Mouse (Mus musculus) heart, postnatal 14 days (tissue): Measurements from ENCODE around the gene Ranbp17. TPM values are rescaled to one million over a fixed set of nuclear protein-coding genes. Genes with fewer than 3 reads are reported as not detected.

ENCODE experiments used
- DNase-seq, 2 experiments: peaks; one replicate each; pipeline ENCODE4 v3.0.0; 2021 to 2022
- intact Hi-C: fragments of 180-260 bp; cut with DNase I; formaldehyde crosslinking; loops from one replicate; pipeline ENCODE4 v1.15.1; 2025
- total RNA-seq, 2 experiments: library from RNA; stranded (reverse); gene quantifications; 2 replicates each; pipeline ENCODE4 v1.2.3; 2021

Ranbp17 gene
- total RNA-seq, 2 experiments from 2014 or later: 1.1 to 1.6 TPM

DNA sequence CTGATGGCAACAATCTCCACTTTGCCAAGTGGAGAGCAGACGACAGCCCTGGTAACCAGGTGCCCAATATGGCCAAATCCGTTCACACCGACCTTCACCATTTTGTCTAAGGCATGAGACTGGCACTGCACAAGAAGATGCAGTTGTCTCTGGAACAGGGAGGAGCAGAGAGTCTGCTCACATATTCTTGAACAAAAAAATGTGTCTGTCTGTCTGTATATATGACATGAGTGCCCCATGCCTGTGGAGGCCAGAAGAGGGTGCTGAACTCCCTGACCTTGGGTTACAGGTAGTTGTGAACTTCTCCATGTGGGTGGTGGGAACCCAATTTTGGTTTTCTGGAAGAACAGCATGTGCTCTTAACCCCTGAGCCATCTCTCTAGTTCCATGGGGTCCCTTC is 236.9 kb downstream of the Ranbp17 start, which contains the start of gene Gm12117:
Gm12117 (minus strand) TSS at position 101 of the 400 bp plus-strand sequence.
- intact Hi-C loops: no loop called here
- no peak for DNase-seq

DNA sequence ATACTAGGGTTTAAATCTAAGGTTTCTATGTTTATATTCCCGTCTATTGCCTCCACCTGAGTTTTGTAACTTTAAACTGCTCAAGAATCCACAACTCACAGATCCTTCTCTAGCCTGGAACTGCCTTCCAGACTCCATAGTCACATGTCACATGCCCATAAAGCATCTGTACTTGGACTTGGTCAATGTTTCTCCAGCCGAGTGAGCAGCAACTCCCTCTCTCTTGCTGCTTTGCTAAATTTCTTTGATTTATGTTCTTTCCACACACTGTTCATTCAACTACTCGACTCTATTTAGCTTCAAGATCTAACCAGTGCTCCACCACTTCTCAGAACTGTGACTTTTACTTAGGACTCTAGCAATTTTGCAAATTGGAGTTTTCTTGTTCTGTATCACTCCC is 238.7 kb downstream of the Ranbp17 start:
- no peak for DNase-seq
- intact Hi-C loops: no loop called here

DNA sequence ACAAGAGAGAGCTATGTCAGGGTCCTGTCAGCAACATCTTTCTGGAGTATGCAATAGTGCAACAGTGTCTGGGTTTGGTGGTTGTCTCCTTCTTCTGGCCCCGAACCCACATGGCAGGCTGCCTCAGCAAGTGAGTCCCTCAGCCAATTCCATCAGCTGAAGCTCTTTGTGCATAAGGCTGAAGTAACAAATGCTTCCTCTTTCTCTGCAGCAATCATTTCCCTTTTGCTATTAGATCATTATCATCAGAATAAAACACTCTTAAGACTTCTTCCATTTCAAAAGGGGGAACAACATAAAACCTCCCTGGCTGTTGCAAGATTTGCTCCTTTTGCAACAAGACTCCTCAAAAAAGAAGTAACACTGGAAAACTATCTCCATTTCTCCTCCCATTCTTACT is 239.3 kb downstream of the Ranbp17 start:
- no peak for DNase-seq
- intact Hi-C loops: no loop called here

DNA sequence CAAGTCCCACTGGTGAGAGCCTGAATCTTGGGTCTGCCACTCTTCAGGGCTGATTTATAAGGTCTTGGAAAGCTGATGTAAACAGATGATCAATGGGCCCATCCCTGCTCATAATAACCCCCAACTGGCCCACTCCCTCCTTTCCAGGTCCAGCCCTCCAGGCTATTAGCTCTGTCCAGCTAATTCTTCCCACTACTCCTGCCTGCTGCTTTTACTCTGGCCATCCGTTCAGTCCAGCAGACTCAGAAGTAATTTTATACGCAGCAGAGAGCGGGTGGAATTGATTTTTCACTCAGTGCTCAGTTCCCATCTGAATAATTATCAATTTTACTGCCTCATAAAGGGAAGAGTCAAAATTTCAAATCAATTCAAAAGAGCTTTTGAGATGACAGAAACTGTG is 273.3 kb downstream of the Ranbp17 start:
- DNase-seq: no peak
- intact Hi-C loops: no loop called here

DNA sequence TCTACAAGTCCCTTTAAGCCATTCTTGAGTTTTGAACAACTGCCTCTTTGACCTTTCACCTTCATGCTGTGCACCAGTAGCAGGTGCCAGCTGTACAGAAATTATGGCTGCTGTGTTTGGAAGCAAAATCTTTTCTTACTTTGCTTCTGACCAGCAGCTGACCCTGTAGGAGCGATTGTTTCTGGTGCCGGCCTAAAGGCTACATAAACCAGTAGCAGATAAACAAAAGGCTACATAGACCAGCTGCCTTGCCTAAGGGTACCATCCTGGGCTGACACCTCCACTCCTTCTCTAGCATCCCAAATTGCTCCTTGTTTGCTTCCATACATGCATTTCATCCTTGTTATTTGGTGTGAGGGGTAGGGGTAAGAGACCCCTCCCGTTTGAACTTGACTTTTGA is 279.4 kb downstream of the Ranbp17 start:
- intact Hi-C loops: no loop called here
- no peak for DNase-seq

DNA sequence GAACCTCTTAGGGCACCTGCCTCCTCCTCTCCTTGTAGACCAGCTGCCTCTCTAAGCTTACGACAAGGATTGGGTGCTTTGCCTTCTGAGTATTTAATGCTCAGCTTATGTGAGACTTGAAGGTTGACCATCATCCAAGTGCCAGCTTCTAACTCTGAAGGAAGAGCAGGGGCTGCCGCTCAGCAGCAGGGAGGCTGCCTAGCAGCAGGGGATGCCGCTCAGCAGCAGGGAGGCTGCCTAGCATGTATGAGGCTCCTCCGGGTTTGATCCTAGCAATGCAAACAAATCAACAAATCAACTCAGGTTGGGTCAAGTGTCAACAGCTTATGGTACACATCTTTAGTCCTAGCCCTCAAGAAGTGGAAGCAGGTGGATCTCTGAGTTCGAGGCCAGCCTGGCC is 281.5 kb downstream of the Ranbp17 start:
- DNase-seq: no peak
- intact Hi-C loops: no loop called here

DNA sequence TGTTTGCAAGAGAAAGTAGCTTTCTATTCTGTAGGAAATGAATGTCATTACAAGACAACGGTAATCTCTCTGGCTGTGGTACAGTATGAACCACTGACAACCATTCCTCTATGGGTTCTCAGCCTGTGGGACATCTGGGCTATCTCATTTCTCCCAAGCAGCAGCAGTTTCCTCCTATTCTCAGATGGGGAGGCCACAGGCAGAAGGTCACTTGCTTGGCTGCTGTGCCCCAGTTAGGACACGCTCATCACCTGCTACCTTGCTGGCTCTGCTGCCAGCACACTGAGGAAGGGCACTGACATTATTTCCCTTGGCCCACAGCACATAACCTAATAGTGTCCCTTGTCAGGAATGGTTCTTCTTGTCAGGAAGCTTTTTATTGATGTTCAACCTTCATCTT is 285.4 kb downstream of the Ranbp17 start:
- intact Hi-C loops: no loop called here
- no peak for DNase-seq

DNA sequence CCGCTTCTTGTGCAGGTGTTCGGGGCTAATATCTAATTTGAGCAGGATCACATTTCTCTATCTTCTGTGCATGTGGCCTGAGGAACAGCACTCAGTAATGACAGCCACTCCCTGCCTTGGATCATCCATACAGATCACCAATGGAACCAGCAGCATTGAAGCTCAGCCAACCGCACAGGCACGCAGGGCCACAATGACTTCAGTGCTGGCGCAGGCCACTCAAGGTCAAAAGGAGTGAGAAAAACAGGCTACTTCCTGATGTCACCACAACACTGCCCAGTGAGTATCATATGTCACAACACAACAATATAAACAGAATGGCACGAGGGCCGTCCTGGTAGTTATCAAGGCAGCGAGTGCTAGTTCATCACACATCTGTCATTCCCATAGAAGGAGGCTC is 287.0 kb downstream of the Ranbp17 start:
- DNase-seq: no peak
- intact Hi-C loops: no loop called here

DNA sequence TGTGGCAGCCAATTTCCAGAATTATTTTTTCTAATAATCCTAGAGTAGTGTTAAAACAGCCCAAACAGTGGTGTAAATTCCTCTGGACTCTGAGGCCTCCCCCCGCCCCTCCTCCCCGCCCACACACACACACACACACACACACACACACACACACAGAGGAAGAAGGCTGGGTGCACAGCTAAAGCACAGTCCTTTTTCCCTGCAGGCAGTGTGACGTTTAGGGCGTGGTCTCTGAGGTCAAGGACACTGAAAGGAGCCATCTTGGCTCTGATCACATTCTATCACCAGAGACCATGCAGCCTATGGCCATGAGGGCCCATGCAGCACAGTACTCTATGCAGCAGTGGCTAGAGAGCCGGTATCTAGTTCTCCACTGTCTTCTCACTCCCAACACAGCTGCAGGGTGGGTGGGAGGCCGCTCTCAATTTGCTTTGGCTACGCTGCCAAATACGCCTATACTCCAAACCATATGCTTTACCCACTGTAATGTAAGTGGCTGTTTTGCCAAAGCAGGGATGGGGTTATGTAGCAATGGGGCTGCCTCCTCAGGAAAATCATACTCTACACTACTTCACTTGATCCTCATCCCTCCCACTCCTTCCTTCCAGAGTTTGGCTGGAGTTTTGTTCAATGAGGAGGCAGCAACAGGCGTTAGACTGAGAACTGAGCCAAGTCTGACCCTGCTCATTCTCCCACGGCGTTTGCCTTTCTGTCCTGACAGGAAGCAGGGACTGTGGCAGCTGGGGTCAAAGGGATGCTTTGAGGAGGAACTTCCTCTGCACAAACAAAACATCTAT is 291.8 kb downstream of the Ranbp17 start:
- intact Hi-C loops: no loop called here
- no peak for DNase-seq

DNA sequence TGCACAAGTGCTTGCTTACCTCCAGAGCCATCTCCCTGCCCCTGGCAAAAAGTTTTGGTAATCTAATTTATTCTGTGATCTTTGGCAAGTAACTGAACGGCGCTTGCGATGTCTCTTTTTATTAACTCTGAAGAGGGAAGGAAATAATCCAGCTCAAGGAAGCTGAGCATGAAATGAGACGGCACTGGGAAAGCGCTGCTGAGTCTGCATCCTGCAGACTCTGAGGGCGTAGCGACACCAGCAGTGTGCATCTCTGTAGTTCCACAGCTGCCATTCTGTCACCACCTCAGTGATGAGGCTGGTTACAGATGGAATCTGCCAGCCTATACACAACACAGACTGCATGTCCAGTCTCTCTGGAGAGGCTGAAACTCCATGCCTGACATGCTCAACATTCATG is 292.8 kb downstream of the Ranbp17 start:
- intact Hi-C loops: no loop called here
- DNase-seq: no peak

DNA sequence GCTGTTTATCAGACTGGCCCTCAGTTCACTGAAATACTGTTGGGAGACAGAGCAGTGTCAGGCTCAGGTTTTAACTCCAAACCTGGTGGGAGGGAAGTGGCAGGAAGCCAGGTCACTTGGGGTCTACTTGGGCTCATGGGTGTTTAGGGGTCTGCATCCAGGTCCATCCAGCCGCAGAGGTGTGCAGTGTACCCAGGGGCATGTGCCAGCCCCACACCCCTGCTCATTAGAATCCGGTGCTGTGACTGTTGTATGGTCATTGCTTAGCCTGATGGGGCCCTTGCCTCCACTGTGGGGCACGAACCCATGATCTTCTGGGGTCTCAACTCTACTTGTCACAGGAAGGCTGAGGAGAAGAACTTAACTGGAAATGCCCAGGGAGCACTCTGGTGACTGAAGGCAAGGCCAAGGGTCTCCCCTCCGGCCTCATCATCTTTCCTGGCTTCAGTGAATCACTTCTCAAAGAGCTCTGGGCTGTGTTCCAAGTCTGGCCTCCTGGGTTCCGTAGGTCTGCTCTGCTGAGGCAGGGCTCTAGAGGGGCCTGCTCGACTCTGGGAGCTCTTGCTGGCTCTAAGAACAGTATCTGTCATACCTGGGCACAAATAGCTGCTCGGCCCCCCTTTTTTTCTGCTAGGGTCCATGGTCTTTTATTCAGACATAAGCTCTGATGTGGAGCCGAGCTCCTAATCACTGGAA is 296.0 kb downstream of the Ranbp17 start:
- peak in 1 of 2 experiments; percentile 32 for DNase-seq
- intact Hi-C loops: no loop called here

DNA sequence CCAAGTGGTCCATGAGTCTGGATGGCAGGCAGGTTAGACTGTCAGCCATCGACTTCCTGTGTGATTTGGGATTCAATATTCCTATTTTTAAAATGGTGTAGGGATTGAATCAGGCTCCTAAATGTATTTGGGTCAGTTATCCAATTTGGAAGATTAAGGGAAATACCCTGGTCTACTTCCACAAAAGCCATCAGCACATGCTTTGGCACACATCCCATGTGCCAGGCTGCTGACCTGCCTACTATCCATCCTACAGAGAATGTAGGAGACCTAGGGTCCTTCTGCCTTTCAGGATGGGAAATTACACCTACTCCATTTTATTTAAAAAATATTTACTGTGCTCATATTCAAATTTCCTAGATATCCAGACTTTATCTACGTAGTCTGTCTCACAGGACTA is 306.1 kb downstream of the Ranbp17 start:
- no peak for DNase-seq
- intact Hi-C loops: no loop called here

DNA sequence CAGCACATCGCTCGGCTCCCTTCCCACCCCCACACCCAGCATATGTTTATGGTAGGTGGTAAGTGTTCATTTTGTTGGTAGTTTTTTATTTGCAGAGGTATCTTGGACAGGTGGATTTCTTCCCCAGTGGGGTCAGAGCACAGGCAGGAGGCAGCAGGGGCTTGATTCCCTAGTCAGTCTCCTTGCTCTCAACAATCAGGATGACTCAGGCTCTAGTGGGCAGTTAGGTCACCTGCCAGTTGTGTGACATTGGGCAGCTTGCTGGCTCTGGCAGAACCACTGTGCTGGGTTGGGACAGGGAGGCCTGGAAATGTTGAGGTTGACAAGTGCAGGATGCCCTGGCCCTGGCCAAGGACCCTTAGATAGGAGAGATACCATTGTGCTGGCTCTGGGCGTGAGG is 308.6 kb downstream of the Ranbp17 start:
- intact Hi-C loops: no loop called here
- DNase-seq: no peak

DNA sequence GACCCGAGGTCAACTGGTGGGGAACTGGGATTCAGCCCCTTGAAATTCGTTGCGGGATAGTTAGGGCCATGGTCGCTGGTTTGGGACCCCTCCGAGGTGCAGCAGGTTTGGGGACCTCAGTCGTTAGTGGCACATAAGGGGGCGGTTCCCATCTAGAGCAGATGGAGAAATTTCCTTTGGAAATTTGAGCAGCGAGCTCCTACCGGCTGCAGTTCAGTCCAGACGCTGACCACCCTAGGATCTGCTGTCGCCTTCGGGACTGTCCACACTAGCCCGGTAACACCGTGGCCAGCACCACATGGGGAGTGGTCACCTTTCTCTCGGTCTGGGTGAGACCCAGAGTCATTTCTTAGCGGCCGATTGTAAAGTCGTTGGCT is 309.2 kb downstream of the Ranbp17 start:
- DNase-seq: peak in 1 of 2 experiments; percentile 20
- intact Hi-C loops: no loop called here

DNA sequence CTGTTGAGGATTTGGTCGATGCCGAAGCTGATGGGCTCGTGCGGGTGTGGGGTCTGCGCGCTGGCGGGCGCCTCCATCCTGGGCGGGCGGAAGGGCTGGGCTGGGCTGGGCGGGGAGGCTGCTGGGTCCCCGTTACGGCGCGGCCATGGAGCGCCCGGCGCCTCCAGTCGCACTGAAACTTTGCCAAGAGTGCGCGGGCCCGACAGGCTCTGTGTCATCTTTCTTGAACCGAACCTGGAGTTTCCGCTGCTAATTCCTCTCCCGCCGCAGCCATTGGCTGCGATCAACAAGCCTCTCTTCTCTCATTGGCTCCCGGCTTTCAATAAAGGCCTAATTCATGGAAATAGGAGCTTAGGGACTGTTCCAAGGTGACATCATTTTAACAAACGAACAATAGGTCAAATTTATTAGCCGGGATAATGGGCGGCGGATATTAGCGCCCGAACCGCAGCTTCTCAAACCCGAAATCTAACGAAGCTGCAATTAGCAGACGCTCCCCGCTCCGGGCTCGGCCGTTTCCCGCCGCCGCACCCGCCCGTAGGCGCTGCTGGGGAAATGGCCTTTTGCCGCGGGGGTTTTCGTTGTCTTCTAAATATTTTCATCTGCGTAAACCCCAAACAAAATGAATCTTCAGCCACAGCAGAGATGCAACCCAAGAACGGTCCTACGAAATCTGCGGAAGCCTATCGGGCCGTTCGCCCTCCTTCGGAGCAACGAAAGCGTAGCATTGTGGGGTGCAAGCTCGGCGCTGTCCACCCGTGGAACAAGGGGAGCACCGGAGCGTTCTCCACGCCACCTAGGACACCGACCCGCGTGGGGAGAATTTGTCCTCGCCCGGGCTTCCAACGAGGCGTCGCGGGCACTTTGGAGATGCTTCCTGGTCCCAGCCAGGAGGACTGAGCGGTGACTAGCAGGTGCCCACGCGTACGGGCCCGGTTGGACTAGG is 309.9 kb downstream of the Ranbp17 start, which contains the start of gene Tlx3:
Tlx3 (minus strand) TSS at position 207 of the 946 bp plus-strand sequence.
- peak; percentile 36 to 39 for DNase-seq
- intact Hi-C loops: no loop called here

DNA sequence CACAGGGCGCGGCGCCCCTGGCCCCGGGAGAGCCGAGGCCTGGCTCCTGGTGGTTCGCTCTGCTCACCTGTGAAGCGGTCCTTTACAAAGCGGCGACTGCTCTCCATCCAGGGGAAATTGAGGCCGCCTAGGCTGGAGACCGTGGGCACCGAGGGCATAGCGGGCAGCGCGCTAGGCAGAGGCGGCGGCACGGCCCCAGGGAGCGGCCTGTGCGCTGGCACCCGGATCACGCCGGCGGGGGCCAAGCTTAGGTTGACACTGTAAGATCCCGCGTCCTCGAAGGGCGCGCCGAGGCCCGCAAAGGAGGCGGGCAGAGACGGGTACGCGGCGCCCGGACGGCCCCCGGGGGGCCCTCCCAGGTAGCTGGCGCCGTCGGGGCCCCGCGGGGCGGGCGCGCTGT is 310.6 kb downstream of the Ranbp17 start:
- intact Hi-C loops: no loop called here
- no peak for DNase-seq

DNA sequence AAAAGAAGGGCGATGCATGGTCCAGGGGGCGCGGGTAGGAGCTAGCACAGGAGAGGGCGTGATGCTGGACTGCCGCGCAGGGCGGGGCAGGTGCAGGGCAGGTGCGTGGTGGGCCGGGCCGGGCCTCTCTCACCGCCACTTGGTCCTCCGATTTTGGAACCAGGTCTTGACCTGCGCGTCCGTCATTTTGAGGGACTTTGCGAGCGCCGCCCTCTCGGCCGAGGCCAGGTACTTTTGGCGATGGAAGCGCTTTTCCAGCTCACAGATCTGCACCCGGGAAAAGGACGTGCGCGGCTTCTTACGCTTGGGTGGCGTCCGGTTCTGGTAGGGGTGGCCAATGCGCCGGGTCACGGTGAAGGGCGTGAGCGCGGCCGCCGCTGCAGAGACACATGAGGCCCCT is 311.2 kb downstream of the Ranbp17 start:
- intact Hi-C loops: no loop called here
- no peak for DNase-seq

DNA sequence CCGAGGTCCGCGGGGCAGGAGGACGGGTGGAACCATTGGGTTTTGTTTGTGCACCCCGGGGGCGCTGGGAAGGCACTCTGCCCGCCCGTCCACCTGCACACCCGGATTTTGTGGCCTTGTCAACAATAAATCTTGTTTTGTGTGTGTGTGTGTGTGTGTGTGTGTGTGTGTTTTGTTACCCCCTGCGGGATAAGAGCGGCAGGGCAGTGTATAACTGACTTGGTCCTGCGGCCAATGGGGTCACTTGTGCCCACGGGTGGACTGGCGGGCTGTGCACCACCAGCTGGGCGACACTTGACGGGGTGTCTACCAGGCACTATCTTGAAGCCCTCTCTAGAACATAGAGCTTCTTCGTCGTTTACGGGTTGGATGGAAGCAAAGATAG is 311.9 kb downstream of the Ranbp17 start:
- intact Hi-C loops: loop anchor here (2.0 kb wide), 1 partner anchor 35 kb away; no protein-coding TSS in a partner anchor
- no peak for DNase-seq

DNA sequence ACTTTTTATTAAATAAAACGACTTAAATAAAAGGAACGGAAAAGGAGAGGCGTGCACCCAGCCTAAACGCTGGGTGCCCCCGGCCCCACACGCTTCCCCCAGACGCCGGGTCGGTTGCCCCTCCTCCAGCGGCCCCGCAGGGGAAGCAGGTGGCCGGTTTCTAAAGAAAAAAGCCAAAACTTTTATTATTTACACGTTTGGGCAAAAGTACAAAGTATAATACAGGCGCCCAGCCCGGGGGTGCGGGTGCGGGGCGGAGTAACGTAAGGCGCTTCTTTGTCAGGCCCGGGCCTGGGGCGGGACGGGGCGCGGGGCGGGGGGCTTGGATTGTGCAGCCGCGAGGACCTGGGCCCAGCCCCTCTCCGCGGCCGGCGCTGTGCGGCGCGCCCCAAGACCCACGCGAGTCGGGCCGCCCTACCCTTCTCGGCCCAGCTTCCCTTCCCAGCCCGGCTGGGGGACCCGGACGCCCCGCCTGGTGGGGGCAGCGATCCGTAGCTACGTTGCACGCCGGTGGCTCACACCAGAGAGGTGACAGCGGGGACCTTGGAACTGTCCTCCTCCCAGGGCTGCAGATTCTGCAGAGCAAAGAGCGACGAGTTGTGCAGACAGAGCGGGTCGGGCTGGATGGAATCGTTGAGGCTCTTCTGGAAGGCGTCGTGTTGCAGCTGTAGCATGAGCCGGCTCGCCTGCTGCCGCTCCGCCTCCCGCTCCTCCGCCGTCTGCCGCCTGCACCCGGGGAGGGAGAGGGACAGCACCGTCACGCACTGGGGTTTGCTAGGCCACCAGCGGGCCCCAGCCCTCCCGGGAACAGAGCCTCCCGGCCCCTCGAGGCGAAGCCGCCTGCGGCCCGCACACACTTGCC is 312.6 kb downstream of the Ranbp17 start:
- DNase-seq: peak; percentile 43 to 44
- intact Hi-C loops: loop anchor here (2.0 kb wide), 1 partner anchor 34 kb away; no protein-coding TSS in a partner anchor
